Mouse (Mus musculus) gastrocnemius, postnatal 25 days (tissue): Measurements from ENCODE around the gene Gphb5. TPM values are rescaled to one million over a fixed set of nuclear protein-coding genes. Genes with fewer than 3 reads are reported as not detected.
"Not testable (repeated sequence)": the region's sequence is repeated elsewhere in the genome, so short reads cannot be mapped to it uniquely, and the experiment has no call there.

ENCODE experiments used
- DNase-seq: peaks from one replicate; pipeline ENCODE4 v3.0.0; 2022
- long read RNA-seq, 2 experiments: library from polyadenylated mRNA; stranded (forward); transcript quantifications; one replicate each; pipeline ENCODE4 v2.0.0; 2021
- total RNA-seq, 2 experiments: library from RNA; stranded (reverse); gene quantifications; 1 replicate in 1 of 2; 2 replicates in 1 of 2; pipeline ENCODE4 v1.2.3; 2021

Gene Gphb5
- not detected for total RNA-seq
- long read RNA-seq, experiment 1: 0 reads
- long read RNA-seq, experiment 2: 0 reads

DNA sequence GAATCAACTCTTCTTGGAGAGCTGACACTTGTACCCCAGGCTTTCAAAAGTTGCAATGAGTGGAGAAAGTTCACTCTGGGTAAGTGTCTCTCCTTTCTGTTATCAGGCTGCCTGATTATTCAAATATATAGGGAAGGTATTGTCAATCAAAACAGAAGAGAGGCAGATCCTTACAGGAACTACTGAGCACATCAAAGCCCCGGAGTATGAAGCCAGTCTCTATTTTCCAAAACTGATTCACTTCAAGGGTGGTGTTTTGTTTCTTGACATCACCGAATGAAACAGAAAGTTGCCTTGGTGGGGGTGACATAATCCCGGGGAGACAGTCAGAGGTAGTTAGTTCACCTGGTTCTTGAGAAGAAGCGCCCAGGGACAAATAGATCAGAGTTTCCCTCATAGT lies at the start of gene Gphb5:
Gene Gphb5, minus strand, starts transcription at position 101 of the 400 bp plus-strand sequence.
- DNase-seq: no peak

- no peak for DNase-seq
Observed at GRCm38 (mm10) chr12:75466206-75466605, 49.6 kb upstream of the Gphb5 start.

GRCm38 (mm10) chr12:75464016-75464769 lies 47.6 kb upstream of the Gphb5 start:
- no peak for DNase-seq

DNA sequence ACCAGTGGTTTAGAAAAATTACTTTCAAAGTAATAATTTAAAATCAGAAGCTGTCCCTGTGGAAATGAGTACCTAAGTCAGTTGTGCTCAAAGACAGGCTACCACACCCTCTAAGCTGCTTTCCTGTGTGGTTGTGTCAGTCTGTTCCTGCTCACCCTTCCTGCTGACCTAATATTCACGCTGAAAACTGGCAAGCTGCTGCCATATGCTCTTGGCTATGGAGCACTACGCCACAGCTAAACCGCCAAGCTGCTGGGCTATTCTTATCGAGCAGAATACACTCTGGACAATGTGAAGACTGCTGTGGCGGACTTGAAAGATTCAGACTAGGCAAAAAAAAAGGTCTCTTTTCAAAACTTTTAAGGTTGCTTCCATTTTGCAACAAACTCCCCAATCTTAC lies 44.0 kb upstream of the Gphb5 start:
- DNase-seq: no peak

DNA sequence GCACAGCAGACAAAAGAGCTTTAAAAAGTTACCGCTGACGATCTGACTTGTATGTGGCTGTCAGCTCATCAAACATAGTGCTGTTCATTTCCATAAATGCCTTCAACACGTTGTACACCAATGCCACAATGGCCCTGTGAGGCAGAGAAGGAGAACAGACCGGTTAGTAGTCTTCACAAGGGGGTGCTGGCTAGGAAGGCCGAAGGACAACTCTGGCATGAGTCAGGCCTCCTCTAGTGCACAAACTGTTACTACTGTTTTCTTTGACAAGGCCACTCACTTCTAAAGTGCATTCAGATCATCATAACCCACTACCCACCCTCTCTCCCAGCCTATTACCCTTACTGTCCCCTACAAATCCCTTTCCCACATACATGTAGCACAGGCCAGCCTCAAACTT lies 43.1 kb upstream of the Gphb5 start:
- no peak for DNase-seq

- DNase-seq: no peak
Observed at GRCm38 (mm10) chr12:75453441-75453840, 36.9 kb upstream of the Gphb5 start.

DNA sequence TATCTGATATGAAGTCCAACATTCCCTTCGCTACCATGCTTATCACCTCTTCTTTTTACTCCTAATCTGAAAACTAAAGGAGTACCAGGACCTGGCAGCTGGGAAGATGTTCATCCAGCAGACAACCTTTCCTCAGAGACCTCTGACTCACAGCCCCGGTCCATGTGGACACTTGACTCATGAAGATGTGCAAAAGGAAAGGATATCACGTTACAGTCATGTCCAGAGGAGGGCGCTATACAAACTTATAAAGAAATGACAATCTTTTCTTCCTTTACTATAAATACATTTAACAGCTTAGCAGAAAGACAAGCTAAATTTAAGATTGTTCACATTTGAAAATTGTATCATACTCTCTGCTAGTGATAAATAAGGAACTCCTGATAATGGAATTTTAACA lies 36.4 kb upstream of the Gphb5 start:
- DNase-seq: no peak

DNA sequence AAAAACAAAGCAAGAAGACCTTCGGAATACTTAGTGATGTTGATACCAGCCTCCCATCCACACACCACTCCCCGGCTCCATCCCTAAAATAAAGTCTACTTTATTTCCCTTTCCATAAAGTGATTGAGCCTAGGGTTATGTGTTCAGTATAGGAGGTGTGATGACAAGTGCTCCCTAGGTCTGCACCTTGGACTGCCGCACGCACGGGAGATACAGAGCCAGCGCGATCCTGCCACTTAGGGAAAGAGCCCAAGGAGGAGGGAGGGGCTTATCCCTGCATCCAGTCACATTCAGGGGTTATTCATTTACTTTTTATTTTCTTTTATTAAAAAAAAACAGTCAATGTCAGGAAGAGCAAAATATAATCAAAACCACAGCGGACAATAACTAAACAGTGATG lies 34.0 kb upstream of the Gphb5 start:
- DNase-seq: no peak

DNA sequence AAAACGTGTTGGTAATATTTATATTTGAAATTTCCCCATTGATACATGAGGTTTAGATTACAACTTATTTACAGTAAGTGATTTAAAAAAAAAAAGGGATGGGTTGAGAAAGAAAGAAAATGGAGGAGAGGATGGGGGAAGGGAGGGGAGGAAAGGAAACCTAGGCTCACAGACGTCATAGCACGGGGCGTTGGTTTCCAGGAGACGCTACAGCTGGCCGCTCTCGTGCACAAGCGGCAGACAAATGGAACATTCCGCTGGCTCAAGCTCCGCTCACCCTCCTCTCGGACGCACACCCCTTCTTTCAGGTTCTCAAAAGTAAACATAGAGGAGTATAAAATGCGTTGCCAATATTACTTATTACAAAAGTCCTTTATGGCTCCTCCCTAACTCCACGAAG lies 33.4 kb upstream of the Gphb5 start:
- no peak for DNase-seq

DNA sequence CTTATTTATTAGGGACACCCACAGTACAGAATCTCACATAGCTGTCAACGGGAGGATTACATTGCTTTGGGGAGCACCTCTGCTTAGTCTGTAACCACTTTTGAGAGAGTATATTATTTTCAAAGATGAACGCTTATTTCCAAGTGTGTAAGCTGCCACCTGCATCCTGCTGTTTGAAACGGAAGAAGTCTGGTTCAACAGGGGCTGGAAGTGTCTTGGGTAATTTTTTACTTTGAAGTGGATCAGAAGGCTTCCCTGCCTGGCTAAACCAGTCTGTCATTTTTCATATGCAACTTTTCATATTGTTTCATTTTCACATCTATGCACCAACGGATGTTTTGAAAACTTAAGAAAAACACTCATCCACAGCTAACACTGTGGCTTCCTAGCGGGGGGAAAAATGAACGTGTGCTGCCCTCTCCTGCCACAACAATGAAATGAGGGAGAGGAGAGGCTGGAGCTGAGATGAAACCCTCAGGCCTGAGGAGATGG lies 32.9 kb upstream of the Gphb5 start:
- DNase-seq: no peak

GRCm38 (mm10) chr12:75448921-75449320 lies 32.3 kb upstream of the Gphb5 start:
- DNase-seq: no peak

DNA sequence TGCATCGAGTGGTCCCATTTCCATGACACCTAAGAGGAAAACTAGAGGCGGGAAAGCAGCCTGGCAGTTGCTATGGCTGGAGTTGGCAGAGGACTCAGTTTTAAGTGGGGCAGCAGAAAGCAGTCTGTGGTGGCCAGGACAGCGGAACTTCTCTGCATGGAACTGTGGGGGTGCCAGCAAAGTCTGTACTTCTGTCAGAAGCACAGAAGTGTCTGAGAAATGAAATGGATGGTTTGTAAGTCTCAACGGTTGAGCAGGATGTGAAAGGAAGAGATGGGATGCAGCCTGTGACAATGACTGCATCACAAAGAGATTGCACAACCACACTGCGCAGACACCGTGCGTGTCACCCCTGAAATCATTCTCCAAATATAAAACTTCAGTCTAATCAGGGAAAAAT lies 29.7 kb upstream of the Gphb5 start:
- no peak for DNase-seq

DNA sequence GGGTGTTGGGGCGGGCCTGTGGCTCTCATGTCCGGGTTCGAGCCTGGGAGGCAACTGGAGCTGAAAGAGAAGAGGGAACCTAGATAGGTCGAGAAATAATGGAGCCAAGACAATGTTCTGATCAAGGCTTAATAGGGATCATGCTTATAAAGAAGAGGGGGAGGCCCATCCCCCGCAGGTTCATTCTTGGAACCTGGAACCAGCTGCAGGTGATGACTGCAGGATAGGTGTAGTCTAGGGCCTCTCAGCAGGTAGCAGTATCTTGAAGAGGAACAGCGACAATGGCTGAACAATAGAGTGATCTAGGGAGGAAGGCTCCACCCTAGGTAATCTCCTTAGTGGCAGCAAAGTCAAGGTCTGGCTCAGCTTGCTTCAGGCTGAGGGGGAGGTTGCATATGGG lies 15.8 kb upstream of the Gphb5 start:
- not testable (repeated sequence) for DNase-seq

DNA sequence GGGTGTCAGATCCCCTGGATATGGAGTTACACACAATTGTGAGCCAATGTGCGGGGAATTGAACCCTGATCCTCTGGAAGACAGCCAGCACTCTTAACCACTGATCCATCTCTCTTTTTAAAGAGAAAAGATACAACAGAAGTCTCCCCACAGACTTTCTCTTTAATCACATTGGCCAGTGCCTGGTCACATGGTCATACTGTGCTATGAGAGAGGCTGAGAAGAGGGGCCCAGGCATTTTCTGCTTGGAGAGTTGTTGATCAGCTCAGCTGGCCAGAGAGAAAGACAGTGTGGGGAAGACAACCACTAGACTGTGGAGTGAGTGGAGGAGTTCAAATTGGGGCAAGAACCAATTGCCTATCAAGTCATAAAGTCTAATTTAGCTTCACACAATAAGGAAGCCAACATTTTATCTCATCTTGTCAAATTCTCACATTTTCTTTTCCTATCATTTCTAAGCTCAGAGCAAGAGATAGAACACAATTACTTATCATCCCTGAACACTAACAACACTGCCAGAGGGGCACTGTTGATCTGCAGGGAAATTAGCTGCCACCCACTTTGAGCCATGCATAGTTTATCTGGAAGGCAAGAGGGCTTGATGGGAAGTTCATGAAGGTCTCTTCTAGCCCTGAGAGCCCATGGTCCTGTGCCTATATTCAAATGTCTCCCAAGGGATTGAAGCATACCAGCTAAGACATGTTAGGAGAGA lies 13.3 kb upstream of the Gphb5 start:
- no peak for DNase-seq

DNA sequence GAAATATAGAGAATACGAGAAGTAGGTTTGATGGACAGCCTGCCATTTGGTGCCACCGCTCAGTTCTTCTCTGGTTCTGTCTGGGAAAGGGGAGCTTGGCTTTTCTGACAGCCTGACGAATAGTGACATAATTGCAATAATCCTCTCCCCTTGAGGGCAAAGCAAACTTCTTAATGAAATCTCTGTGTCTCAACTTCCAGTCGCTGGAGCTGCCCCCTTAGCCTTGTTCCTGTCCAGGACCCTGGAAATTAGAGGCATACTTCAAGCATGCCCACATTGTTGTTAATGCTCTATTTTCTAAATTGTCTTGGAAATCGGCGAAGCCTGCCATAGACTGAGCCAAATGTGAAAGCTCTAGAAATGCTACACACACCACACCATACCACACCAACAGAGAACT lies 12.1 kb upstream of the Gphb5 start:
- DNase-seq: no peak

GRCm38 (mm10) chr12:75425882-75426281 lies 9.3 kb upstream of the Gphb5 start:
- DNase-seq: no peak

- DNase-seq: no peak
Observed at GRCm38 (mm10) chr12:75424817-75425216, 8.2 kb upstream of the Gphb5 start.

GRCm38 (mm10) chr12:75424359-75424758 lies 7.8 kb upstream of the Gphb5 start:
- no peak for DNase-seq

GRCm38 (mm10) chr12:75414991-75415390 lies 1.6 kb downstream of the Gphb5 start:
- no peak for DNase-seq

DNA sequence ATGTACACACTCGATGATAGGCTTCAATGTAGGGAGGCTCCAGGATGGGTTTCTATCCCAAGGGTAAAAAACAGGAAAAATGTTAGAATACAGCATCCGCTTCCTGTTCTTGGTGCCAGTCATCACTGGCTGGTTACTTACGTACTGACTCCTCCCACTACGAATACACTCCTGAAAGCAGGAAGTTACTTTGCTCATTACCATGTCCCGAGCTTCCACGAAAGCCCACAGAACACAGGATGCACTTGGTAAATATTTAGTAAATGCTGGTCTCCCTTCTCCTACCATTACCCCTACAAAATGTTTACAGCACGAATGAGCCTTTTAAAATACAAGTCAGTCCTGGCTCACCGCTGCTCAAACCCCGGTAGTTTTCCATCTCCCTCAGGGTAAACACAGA lies 3.6 kb downstream of the Gphb5 start:
- no peak for DNase-seq

GRCm38 (mm10) chr12:75397077-75397476 lies 19.5 kb downstream of the Gphb5 start:
- DNase-seq: no peak

- DNase-seq: no peak
Observed at GRCm38 (mm10) chr12:75396616-75397015, 20.0 kb downstream of the Gphb5 start.

DNA sequence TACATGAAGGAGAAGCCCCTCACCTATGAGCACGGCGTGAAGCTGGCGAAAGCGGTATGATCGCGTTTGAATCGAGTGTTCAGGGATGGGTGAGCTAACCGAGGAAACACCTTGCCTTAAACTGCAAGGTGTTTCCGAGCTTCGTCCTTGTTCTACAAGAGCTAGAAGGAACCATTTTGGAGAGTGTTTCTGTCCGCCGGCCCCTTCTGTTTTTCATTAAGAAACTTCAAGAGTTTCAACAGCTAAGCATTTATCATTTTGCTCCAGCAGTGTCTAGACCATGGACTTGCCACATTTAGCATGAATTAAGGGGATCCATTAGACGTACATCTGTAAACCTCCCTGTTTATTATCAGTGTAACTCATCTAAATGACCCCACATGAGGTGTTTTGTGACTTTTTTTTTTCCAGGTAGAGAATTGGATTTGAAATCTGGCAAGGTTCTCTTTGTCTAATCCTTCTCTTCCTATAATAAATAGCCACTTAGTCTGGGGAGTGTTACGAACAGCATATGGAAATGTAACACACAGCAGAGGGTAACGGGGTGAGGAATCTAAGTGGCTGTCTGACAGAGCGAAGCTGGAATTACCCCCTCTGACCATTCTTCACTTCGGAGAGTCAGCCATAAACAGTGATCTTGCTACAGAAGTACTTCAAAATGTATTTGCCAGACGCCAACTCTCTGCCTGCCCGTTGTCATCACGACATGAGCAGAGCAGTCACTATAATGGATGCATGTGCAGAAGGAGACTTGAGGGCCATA lies 22.4 kb downstream of the Gphb5 start:
- DNase-seq: no peak
